Mouse (Mus musculus): ENCODE results near the gene Tatdn3.

Gene Tatdn3

GRCm38 (mm10) chr1:191062781-191063485, at the start of gene Tatdn3, which contains the start of gene Nsl1:
Gene Tatdn3, minus strand, starts transcription at chr1:191062932.
Gene Nsl1, plus strand, starts transcription at chr1:191063012.
- DNase-seq: peak; percentile 92

DNA sequence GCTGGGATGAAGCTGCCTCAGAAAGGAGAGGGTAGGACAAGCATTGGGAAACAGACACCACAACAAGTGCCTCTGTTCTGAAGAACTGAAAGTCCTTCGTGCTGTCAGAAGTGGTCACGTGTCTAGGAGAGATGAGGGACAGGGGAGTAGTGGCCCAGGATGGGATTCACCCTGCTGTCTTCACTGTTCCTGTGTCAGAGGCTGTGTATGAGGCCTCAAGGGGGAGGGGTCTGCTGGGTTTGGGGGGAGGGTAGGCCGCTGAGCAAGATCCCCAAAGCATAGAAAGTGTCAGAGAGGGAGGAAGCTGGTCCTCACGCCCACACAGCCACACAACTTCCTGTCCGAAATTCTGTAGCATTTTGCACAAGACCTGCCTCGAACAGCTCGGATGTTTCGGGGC, 48.4 kb upstream of the Tatdn3 start:
- no peak for DNase-seq

GRCm38 (mm10) chr1:191109907-191110306, 47.2 kb upstream of the Tatdn3 start:
- DNase-seq: no peak

GRCm38 (mm10) chr1:191107306-191107705, 44.6 kb upstream of the Tatdn3 start:
- DNase-seq: no peak

DNA sequence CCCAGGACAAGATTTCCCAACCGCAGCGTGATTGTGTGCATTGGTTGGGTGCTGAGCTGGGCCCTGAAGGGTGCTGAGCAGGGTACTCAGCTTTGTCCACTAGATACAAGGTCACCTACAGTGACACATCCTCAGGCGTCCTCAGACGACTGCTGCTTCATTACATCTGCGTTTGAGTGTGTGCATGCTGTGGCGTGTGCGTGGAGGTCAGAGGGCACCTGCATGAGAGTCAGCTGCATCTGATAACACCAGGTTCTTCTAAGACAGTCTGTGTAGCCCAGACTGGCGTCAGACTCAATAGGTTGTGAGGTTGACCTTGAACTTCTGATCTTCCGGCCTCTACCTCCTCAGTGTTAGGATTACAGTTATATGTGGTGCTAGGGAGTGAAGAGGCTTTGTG, 42.5 kb upstream of the Tatdn3 start:
- DNase-seq: no peak

GRCm38 (mm10) chr1:191102730-191103370, 40.1 kb upstream of the Tatdn3 start:
- no peak for DNase-seq

DNA sequence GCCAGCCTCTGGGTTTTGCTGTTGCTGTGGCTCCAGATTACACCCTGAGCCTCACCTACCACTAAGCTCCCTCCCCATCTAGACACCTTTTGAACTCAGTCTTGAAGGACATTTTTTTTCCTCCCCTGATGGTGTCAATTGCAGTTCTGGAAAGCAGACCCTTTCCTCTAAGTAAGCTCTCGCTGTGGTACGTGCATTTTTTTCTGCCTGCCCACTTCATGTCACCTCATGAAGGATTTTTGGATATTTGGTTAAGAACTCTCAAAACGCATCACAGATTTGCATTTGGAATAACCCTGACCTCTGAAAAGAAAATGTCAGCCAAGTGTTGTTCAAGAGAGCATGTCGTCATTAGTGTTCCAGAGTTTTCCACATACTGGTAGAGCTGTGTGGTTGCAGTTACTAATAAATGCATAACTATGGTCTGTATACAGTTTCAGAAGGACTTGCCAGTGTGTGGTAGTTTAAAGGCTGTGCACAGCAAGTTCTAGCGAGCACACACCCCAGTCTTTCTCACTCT, 37.1 kb upstream of the Tatdn3 start:
- no peak for DNase-seq

DNA sequence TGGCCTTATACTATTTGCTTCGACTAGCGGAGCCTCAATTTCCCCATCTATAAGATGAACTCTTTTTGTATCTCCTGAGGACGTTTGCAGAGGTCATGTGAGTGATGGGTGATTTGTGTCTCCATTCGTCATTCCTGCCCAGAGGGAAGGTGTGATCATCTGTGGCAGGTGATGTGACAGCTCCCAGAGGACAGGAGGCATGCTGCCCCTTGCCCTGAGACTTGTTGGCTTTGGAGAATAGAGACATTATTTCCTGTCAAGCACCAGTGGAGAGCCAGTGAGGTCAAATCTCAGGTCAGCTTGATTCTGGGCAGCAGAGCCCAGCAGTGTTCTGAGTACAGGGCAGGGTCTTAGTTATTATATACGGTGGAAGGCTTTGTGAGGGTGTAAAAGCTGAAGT, 36.4 kb upstream of the Tatdn3 start:
- no peak for DNase-seq

DNA sequence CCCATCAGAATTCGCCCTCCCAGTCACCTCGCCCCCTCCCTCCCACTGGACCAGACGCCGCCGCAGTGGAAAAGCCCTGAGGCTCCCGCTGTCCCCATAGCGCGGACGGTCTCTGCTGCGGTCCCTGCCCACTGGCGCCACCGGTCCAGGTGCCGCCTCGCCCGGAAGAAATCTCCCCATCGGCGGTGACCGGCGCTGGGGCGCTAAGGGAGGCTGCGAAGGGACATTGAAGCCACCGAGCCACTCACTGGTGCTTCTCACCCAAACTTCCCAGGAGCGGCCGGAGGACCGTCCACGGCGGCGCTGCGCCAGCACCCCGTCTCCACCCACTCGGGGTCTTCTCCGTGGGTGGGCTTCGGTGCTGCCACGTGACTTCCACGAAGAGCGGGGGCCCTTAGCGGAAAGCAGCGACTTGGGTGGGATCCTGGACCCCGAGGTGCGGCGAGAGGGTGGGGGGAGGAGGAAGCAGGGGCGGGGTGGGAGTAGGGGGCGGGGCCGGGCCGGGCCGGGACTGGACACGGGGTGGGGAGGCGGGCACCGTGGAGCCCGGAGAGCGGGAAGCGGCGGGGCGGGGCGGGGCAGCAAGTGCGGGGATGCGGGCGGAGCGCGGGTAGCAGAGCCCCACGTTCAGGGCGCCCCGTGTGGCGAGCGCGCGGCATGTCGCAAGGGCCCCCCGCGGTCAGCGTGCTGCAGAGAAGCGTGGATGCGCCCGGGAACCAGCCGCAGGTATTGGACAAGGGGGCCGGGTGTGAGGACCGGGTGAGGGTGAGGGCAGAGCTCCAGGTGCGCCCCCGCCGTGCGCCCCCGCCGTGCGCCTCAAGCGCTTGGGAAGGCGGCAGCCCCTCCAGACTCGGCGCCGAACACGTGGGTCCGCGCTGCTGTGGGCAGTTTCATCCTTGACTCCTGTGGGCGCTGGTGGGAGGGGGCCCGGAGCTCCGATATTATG, 35.3 kb upstream of the Tatdn3 start, which contains the start of gene Batf3:
TSS of gene Batf3 (plus strand) at position 46 of the 946 bp plus-strand sequence.
- peak; percentile 51 for DNase-seq

- DNase-seq: no peak
Observed at GRCm38 (mm10) chr1:191096871-191097681, 34.3 kb upstream of the Tatdn3 start.

- no peak for DNase-seq
Observed at GRCm38 (mm10) chr1:191095019-191095418, 32.3 kb upstream of the Tatdn3 start.

DNA sequence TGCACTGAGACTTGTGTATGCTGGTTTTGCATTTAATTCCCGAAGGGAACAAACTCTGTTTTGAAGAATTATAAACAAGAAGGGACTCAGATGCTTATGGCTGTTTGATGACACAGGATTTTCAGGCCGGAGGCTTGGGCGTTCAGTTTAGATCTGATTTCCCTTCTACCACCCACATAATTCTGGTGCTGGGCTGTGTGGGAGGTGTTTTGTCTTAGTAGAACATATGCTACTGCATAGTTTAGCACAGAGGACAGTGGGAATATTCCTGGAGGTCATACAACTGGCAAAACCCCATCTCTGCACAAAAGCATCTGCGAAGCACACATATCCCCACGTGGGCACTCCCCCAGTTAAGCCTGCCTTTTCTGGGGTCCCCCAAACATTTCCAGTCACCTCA, 30.8 kb upstream of the Tatdn3 start:
- DNase-seq: no peak

DNA sequence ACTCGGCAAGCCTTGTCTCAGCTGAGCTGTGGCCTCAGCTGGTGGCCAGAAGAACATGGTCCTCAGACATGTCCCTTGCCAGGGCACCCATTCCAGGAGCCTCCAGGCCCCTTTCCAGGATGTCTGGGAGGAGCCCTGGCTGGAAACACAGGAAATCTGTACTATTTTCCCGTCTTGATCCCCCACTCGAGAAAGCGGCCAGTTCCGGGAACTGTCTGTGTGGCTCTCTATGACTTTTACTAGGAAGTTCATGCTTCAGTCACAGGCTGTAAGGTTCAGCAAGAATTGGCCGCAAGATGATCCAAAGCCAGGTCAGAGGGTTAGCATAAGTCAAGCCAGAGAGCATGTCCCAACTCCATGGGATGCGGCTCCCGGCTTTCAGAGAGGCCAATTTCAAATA, 29.3 kb upstream of the Tatdn3 start:
- DNase-seq: no peak

- DNase-seq: no peak
Observed at GRCm38 (mm10) chr1:191089355-191089754, 26.6 kb upstream of the Tatdn3 start.

DNA sequence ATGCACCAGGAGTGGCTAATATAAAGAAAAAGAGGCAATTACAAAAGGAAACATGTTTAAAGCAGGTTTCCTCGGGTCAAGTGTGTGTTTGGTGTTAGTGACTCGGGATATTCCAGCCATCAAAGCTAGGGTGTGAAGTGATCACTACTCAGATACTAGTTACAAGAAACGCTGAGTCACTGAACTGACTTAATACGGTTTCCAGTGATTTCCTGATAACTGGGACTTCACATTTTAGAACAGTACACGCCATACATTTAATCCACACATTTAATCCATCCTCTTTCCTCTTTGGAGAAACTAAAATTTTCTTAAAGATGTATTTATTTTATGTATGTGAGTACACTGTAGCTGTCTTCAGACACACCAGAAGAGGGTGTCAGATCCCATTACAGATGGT, 25.2 kb upstream of the Tatdn3 start:
- no peak for DNase-seq

DNA sequence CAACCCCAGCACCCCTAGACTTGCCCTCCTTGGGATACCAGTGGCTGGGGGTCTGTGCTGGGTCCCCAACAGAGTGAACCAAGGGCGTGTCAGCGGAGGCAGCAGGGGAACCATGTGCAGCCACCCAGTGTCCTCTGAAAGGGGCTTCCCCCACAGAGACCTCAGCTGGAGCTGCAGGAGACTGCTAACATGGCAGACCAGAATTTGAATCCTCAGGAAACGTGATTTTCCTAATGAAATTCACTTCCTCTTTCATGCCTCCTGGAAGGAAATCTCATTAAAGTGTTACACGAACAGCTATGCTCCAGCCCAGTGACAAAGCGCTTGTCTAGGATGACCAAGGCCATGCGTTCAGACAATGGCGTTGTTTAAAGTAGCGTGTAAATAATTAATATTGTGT, 24.2 kb upstream of the Tatdn3 start:
- no peak for DNase-seq

GRCm38 (mm10) chr1:191086304-191086878, 23.7 kb upstream of the Tatdn3 start:
- DNase-seq: no peak

DNA sequence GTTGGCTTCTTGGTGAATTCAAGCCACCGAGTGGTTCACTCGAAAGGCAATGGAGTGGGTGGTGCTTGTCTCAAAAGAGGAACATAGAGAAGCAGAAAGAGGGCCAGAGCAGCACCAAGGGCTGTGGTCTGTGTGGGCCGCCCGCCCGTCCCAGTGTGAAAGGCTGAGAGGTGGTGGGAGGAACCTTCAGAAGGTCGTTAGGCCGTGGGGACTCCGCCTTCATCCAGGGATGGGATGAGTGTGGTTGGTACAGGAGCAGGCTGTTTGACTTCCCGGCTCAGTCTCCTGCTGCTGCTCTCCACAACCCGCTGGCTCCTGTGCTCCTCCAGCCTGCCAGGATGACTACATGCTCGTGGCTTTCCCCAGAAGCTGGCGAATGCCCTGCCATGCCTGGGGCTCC, 22.9 kb upstream of the Tatdn3 start:
- no peak for DNase-seq

DNA sequence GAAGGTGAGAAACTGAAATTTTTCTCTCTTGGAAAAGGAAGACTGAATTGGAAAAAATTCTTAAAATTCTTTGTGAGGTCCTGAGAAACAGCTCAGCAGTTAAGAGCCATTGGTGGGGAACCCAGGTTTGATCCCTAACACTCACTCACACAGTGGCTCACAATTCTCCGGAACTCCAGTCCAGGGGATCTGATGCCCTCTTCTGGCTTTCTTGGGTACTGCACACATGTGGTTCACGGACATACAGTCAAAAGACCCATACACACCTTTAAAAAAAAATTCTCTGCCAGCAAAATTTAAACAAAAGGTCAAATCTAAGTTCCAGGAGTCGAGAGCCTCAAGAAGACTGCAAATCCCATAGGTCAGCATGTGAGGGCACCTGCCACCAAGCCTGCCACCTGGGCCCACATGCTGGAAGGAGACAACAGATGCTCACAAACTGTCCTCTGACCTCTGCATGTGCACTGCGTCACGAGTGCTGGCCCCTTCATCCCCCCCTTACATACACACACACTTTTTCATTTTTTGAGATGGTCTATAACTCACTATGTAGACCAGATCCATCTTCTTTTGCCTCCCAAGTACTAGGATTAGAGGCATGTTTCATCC, 22.3 kb upstream of the Tatdn3 start:
- DNase-seq: peak; percentile 62

DNA sequence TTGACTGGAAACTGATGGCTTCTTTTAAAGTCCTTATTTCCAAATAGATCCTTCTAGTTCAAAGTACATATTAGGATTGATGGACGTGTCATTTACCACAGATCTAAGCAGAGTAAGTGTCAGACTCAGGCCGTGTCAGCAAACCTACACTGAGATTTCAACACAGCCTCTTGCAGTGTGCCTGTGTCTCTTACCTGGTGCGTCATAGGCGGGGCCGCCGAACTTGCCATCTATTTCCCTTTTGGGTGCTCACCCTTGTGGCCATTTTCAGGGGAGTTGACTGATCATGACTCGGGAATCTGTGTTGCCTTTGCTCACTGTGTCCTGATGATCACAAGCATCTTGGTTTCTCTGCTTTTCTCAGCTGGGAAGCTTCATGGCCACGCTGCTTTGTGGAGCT, 20.5 kb upstream of the Tatdn3 start:
- no peak for DNase-seq

- peak; percentile 14 for DNase-seq
Observed at GRCm38 (mm10) chr1:191075199-191075883, 12.6 kb upstream of the Tatdn3 start.
